Mouse (Mus musculus): ENCODE measurements around the gene Aqp12. TPM values are rescaled to one million over a fixed set of nuclear protein-coding genes. Genes with fewer than 3 reads are reported as not detected.

Aqp12 gene
- polyA plus RNA-seq, 1 experiment from 2014 or later, result not detected

DNA sequence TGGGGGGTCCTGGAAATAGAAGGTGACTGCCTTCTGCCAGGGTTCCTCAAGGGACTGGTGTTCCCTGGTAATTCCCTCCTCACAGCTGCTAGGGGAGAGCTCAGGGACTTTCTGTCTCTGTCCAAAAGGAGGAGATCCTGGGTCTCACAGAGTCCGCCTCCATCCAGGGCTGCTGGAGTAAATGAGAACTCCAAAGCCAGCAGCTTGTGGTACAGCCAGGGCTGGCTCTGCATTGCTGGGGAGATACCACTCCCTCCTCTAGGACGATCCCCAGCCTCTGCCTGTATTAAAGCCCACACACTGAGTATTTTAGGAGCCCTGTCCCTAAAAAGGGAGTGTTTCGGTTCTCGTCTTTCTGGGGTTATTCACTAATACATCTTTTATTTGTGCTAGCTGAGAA, 14.5 kb downstream of the Aqp12 start:
- Histone ChIP-seq H3K27ac (replicated peaks; ENCODE audit: low read depth, low read length) (no peak overlapping the region), H3K9me3 (replicated peaks; ENCODE audit: control insufficient read depth, low read length) (no peaks in the 10 kb centered on the region), H3K4me3 (ENCODE audit: low read depth, low read length) (no peak overlapping the region), H3K36me3 (replicated peaks; ENCODE audit: control insufficient read depth, insufficient read depth, low read depth, low read length) (no peaks in the 10 kb centered on the region), H3K4me1 (ENCODE audit: control insufficient read depth, insufficient read depth, low read length) (no peaks in the 10 kb centered on the region), H3K27me3 (ENCODE audit: control insufficient read depth, insufficient read depth, low read length) (no peaks in the 10 kb centered on the region; the same call in 1 of the 2 replicates), H3K9ac (replicated peaks; ENCODE audit: low read length) (no peak overlapping the region), H3K4me2 (ENCODE audit: low read depth, low read length) (no peak overlapping the region)
- DNase-seq (ENCODE audit: low spot score) (no peak), ATAC-seq (replicated peaks; ENCODE audit: insufficient number of reproducible peaks, low FRiP score, low TSS enrichment, low read depth) (no peak)
- WGBS, result 83% methylated on average over 4 of the region's 4 CpGs

DNA sequence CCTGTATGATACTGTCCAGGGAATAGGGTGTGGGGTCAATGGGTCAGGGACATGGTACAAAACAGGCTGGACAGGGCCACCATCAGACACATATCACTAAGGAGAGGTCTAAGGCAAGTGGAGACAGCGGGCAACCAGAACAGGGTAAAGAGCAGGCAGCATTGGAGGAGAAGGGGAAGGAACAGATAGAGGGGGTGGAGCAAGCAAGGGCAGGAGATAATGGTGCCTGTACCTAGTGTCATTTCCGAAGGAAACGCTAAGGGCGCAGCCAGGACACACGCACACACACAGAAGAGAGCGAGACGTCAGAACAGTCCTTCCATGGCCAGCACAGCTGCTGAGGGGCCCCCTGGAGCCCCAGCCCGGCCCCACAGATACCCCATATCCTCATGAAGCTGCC, 20.5 kb downstream of the Aqp12 start:
- WGBS, result 84% methylated on average over 8 of the region's 8 CpGs
- H3K27me3 ChIP-seq (ENCODE audit: control insufficient read depth, insufficient read depth, low read length), result no peaks in the 10 kb centered on the region; the same call in 1 of the 2 replicates
- no peak overlapping the region for H3K27ac ChIP-seq (replicated peaks; ENCODE audit: low read depth, low read length)
- no peak overlapping the region for H3K9ac ChIP-seq (replicated peaks; ENCODE audit: low read length)
- no peaks in the 10 kb centered on the region for H3K4me1 ChIP-seq (ENCODE audit: control insufficient read depth, insufficient read depth, low read length)
- DNase-seq (ENCODE audit: low spot score) (no peak), ATAC-seq (replicated peaks; ENCODE audit: insufficient number of reproducible peaks, low FRiP score, low TSS enrichment, low read depth) (no peak)
- no peak overlapping the region for H3K4me3 ChIP-seq (ENCODE audit: low read depth, low read length)
- no peaks in the 10 kb centered on the region for H3K9me3 ChIP-seq (replicated peaks; ENCODE audit: control insufficient read depth, low read length)
- H3K36me3 ChIP-seq (replicated peaks; ENCODE audit: control insufficient read depth, insufficient read depth, low read depth, low read length), result no peaks in the 10 kb centered on the region
- H3K4me2 ChIP-seq (ENCODE audit: low read depth, low read length), result no peak overlapping the region

GRCm38 (mm10) chr1:93029387-93029786, 23.3 kb downstream of the Aqp12 start:
- no peak for ATAC-seq (replicated peaks; ENCODE audit: insufficient number of reproducible peaks, low FRiP score, low TSS enrichment, low read depth)
- no peak for DNase-seq (ENCODE audit: low spot score)
- H3K4me2 ChIP-seq (ENCODE audit: low read depth, low read length), result no peak overlapping the region
- H3K9ac ChIP-seq (replicated peaks; ENCODE audit: low read length), result no peak overlapping the region
- H3K27me3 ChIP-seq (ENCODE audit: control insufficient read depth, insufficient read depth, low read length), result no peaks in the 10 kb centered on the region
- no peak overlapping the region for H3K27ac ChIP-seq (replicated peaks; ENCODE audit: low read depth, low read length)
- WGBS, result 92% methylated on average over 10 of the region's 10 CpGs
- no peaks in the 10 kb centered on the region for H3K36me3 ChIP-seq (replicated peaks; ENCODE audit: control insufficient read depth, insufficient read depth, low read depth, low read length)
- H3K4me3 ChIP-seq (ENCODE audit: low read depth, low read length), result no peak overlapping the region
- H3K9me3 ChIP-seq (replicated peaks; ENCODE audit: control insufficient read depth, low read length), result no peaks in the 10 kb centered on the region
- H3K4me1 ChIP-seq (ENCODE audit: control insufficient read depth, insufficient read depth, low read length), result no peaks in the 10 kb centered on the region

DNA sequence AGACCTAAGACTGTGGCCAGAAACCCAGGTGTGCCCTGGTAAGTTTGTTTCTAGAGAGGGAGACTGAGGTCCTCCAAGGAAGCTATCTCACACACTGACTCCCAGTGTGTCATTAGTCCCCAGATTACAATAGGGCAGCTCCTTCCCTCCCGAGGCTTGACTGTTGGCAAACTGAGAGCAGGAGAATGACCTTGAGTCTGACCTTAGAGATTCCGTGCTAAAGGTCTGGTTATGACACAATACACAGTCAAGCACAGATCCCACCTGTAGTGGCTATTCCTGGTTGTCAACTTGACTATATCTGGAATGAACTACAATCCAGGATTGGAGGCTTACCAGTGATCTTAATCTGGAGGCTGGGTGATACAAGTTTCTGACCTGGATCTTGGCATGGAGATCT, 23.9 kb downstream of the Aqp12 start:
- no peaks in the 10 kb centered on the region for H3K9me3 ChIP-seq (replicated peaks; ENCODE audit: control insufficient read depth, low read length)
- 64% methylated on average over 2 of the region's 2 CpGs for whole genome bisulfite sequencing
- ATAC-seq (replicated peaks; ENCODE audit: insufficient number of reproducible peaks, low FRiP score, low TSS enrichment, low read depth) (no peak), DNase-seq (ENCODE audit: low spot score) (no peak)
- no peaks in the 10 kb centered on the region for H3K27me3 ChIP-seq (ENCODE audit: control insufficient read depth, insufficient read depth, low read length)
- no peak overlapping the region for H3K4me2 ChIP-seq (ENCODE audit: low read depth, low read length)
- no peaks in the 10 kb centered on the region for H3K4me1 ChIP-seq (ENCODE audit: control insufficient read depth, insufficient read depth, low read length)
- H3K9ac ChIP-seq (replicated peaks; ENCODE audit: low read length), result no peak overlapping the region
- H3K4me3 ChIP-seq (ENCODE audit: low read depth, low read length), result no peak overlapping the region
- no peak overlapping the region for H3K27ac ChIP-seq (replicated peaks; ENCODE audit: low read depth, low read length)
- no peaks in the 10 kb centered on the region for H3K36me3 ChIP-seq (replicated peaks; ENCODE audit: control insufficient read depth, insufficient read depth, low read depth, low read length)

GRCm38 (mm10) chr1:93031199-93031598, 25.1 kb downstream of the Aqp12 start:
- DNase-seq (ENCODE audit: low spot score) (no peak), ATAC-seq (replicated peaks; ENCODE audit: insufficient number of reproducible peaks, low FRiP score, low TSS enrichment, low read depth) (no peak)
- 93% methylated on average over 3 of the region's 3 CpGs for whole genome bisulfite sequencing
- Histone ChIP-seq H3K4me2 (ENCODE audit: low read depth, low read length) (no peak overlapping the region), H3K27ac (replicated peaks; ENCODE audit: low read depth, low read length) (no peak overlapping the region), H3K9me3 (replicated peaks; ENCODE audit: control insufficient read depth, low read length) (no peaks in the 10 kb centered on the region), H3K27me3 (ENCODE audit: control insufficient read depth, insufficient read depth, low read length) (no peaks in the 10 kb centered on the region), H3K4me3 (ENCODE audit: low read depth, low read length) (no peak overlapping the region), H3K9ac (replicated peaks; ENCODE audit: low read length) (no peak overlapping the region), H3K4me1 (ENCODE audit: control insufficient read depth, insufficient read depth, low read length) (no peaks in the 10 kb centered on the region), H3K36me3 (replicated peaks; ENCODE audit: control insufficient read depth, insufficient read depth, low read depth, low read length) (no peaks in the 10 kb centered on the region)

GRCm38 (mm10) chr1:93033989-93034388, 27.9 kb downstream of the Aqp12 start:
- no peak overlapping the region for H3K4me3 ChIP-seq (ENCODE audit: low read depth, low read length)
- ATAC-seq (replicated peaks; ENCODE audit: insufficient number of reproducible peaks, low FRiP score, low TSS enrichment, low read depth), result no peak
- H3K27ac ChIP-seq (replicated peaks; ENCODE audit: low read depth, low read length), result no peak overlapping the region
- 57% methylated on average over 8 of the region's 8 CpGs for WGBS
- no peaks in the 10 kb centered on the region; the same call in 1 of the 2 replicates for H3K36me3 ChIP-seq (replicated peaks; ENCODE audit: control insufficient read depth, insufficient read depth, low read depth, low read length)
- H3K9me3 ChIP-seq (replicated peaks; ENCODE audit: control insufficient read depth, low read length), result no peaks in the 10 kb centered on the region
- no peaks in the 10 kb centered on the region for H3K4me1 ChIP-seq (ENCODE audit: control insufficient read depth, insufficient read depth, low read length)
- H3K4me2 ChIP-seq (ENCODE audit: low read depth, low read length), result no peak overlapping the region
- DNase-seq (ENCODE audit: low spot score), result no peak
- no peaks in the 10 kb centered on the region for H3K27me3 ChIP-seq (ENCODE audit: control insufficient read depth, insufficient read depth, low read length)
- no peak overlapping the region for H3K9ac ChIP-seq (replicated peaks; ENCODE audit: low read length)

DNA sequence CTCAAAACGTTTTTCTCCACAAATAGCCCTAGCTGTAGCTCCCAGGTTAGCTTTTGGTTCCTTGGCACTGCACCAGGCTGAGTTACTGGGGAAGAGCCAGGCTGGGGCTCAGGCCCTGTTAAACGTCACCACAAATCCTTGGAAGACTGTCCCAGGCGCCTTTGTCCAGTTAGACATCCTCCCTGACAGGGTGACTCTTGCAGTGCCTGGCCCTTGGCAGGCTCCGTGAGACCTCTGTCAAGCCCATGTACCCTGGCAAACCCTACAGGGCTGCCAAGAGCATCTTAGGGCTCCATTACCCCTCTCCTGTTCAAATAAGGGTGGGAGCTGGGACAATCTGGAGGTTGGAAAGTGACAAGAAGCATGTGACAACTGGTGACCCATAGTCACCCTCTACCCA, 29.8 kb downstream of the Aqp12 start:
- Histone ChIP-seq H3K9me3 (replicated peaks; ENCODE audit: control insufficient read depth, low read length) (no peaks in the 10 kb centered on the region), H3K4me2 (ENCODE audit: low read depth, low read length) (no peak overlapping the region), H3K9ac (replicated peaks; ENCODE audit: low read length) (no peak overlapping the region), H3K36me3 (replicated peaks; ENCODE audit: control insufficient read depth, insufficient read depth, low read depth, low read length) (no peaks in the 10 kb centered on the region; the same call in 1 of the 2 replicates), H3K4me3 (ENCODE audit: low read depth, low read length) (no peak overlapping the region), H3K27ac (replicated peaks; ENCODE audit: low read depth, low read length) (no peak overlapping the region), H3K4me1 (ENCODE audit: control insufficient read depth, insufficient read depth, low read length) (no peaks in the 10 kb centered on the region), H3K27me3 (ENCODE audit: control insufficient read depth, insufficient read depth, low read length) (no peaks in the 10 kb centered on the region)
- WGBS, result 84% methylated on average over 4 of the region's 4 CpGs
- DNase-seq (ENCODE audit: low spot score) (no peak), ATAC-seq (replicated peaks; ENCODE audit: insufficient number of reproducible peaks, low FRiP score, low TSS enrichment, low read depth) (no peak)

- ATAC-seq (replicated peaks; ENCODE audit: insufficient number of reproducible peaks, low FRiP score, low TSS enrichment, low read depth), result no peak
- no peaks in the 10 kb centered on the region for H3K9me3 ChIP-seq (replicated peaks; ENCODE audit: control insufficient read depth, low read length)
- no peak overlapping the region for H3K9ac ChIP-seq (replicated peaks; ENCODE audit: low read length)
- no peaks in the 10 kb centered on the region for H3K36me3 ChIP-seq (replicated peaks; ENCODE audit: control insufficient read depth, insufficient read depth, low read depth, low read length)
- DNase-seq (ENCODE audit: low spot score), result no peak
- H3K4me3 ChIP-seq (ENCODE audit: low read depth, low read length), result no peak overlapping the region
- no peak overlapping the region for H3K27ac ChIP-seq (replicated peaks; ENCODE audit: low read depth, low read length)
- no peaks in the 10 kb centered on the region for H3K27me3 ChIP-seq (ENCODE audit: control insufficient read depth, insufficient read depth, low read length)
- 88% methylated on average over 10 of the region's 10 CpGs for WGBS
- no peak overlapping the region for H3K4me2 ChIP-seq (ENCODE audit: low read depth, low read length)
- H3K4me1 ChIP-seq (ENCODE audit: control insufficient read depth, insufficient read depth, low read length), result no peaks in the 10 kb centered on the region
Measured at GRCm38 (mm10) chr1:93046153-93046789, 40.1 kb downstream of the Aqp12 start.
